Mouse (Mus musculus): Measurements from ENCODE around the gene Dab1. TPM values are rescaled to one million over a fixed set of nuclear protein-coding genes. Genes with fewer than 3 reads are reported as not detected.

Gene Dab1
- polyA plus RNA-seq, 1 experiment: not detected

- Histone ChIP-seq H3K4me1 (ENCODE audit: control insufficient read depth, insufficient read depth, low read length) (peaks cover 7% of the 10 kb centered on the region), H3K27ac (ENCODE audit: insufficient read depth, low read depth, low read length) (peak overlapping the region; percentile 65), H3K4me3 (ENCODE audit: insufficient read depth, low read depth, low read length) (peak overlapping the region; percentile 67)
- WGBS: 7% methylated on average over 18 of the region's 18 CpGs
- no peak for TF ChIP-seq POLR2A (IDR thresholded peaks at IDR 0.05; ENCODE audit: insufficient read depth, low read depth, low read length)
Measured at GRCm38 (mm10) chr4:103620590-103621155, 1.5 kb downstream of the Dab1 start.

- H3K4me3 ChIP-seq (ENCODE audit: insufficient read depth, low read depth, low read length): peak overlapping the region; percentile 67
- WGBS: 27% methylated on average over 5 of the region's 5 CpGs
- H3K27ac ChIP-seq (ENCODE audit: insufficient read depth, low read depth, low read length): no peak overlapping the region
- H3K4me1 ChIP-seq (ENCODE audit: control insufficient read depth, insufficient read depth, low read length): peaks cover 7% of the 10 kb centered on the region
- TF ChIP-seq CTCF (IDR thresholded peaks at IDR 0.05; ENCODE audit: insufficient read depth, low read depth, low read length) (no peak), POLR2A (IDR thresholded peaks at IDR 0.05; ENCODE audit: insufficient read depth, low read depth, low read length) (no peak)
Measured at GRCm38 (mm10) chr4:103621586-103621985, 2.4 kb downstream of the Dab1 start.

- H3K4me3 ChIP-seq (ENCODE audit: insufficient read depth, low read depth, low read length): no peak overlapping the region
- WGBS: 47% methylated on average over 4 of the region's 4 CpGs
Measured at GRCm38 (mm10) chr4:103630177-103630576, 11.0 kb downstream of the Dab1 start.

GRCm38 (mm10) chr4:103636168-103636776 lies 17.1 kb downstream of the Dab1 start:
- Histone ChIP-seq H3K27ac (ENCODE audit: insufficient read depth, low read depth, low read length) (no peak overlapping the region), H3K4me1 (ENCODE audit: control insufficient read depth, insufficient read depth, low read length) (no peaks in the 10 kb centered on the region), H3K4me3 (ENCODE audit: insufficient read depth, low read depth, low read length) (no peak overlapping the region)
- 58% methylated on average over 5 of the region's 5 CpGs for WGBS
- no peak for TF ChIP-seq CTCF (IDR thresholded peaks at IDR 0.05; ENCODE audit: insufficient read depth, low read depth, low read length)
- TF ChIP-seq POLR2A (IDR thresholded peaks at IDR 0.05; ENCODE audit: insufficient read depth, low read depth, low read length): no peak

More at GRCm38 (mm10) chr4:103630177-103630576, 11.0 kb downstream of the Dab1 start:
- peaks cover 4% of the 10 kb centered on the region; the same call in 1 of the 2 replicates for H3K4me1 ChIP-seq (ENCODE audit: control insufficient read depth, insufficient read depth, low read length)
- no peak overlapping the region for H3K27ac ChIP-seq (ENCODE audit: insufficient read depth, low read depth, low read length)
- no peak for TF ChIP-seq CTCF (IDR thresholded peaks at IDR 0.05; ENCODE audit: insufficient read depth, low read depth, low read length)
- no peak for TF ChIP-seq POLR2A (IDR thresholded peaks at IDR 0.05; ENCODE audit: insufficient read depth, low read depth, low read length)

GRCm38 (mm10) chr4:103648209-103648896 lies 29.2 kb downstream of the Dab1 start:
- 50% methylated on average over 9 of the region's 9 CpGs for WGBS
- TF ChIP-seq CTCF (IDR thresholded peaks at IDR 0.05; ENCODE audit: insufficient read depth, low read depth, low read length) (no peak), POLR2A (IDR thresholded peaks at IDR 0.05; ENCODE audit: insufficient read depth, low read depth, low read length) (no peak)
- Histone ChIP-seq H3K27ac (ENCODE audit: insufficient read depth, low read depth, low read length) (no peak overlapping the region), H3K4me3 (ENCODE audit: insufficient read depth, low read depth, low read length) (no peak overlapping the region), H3K4me1 (ENCODE audit: control insufficient read depth, insufficient read depth, low read length) (no peaks in the 10 kb centered on the region)

GRCm38 (mm10) chr4:103655740-103656139 lies 36.6 kb downstream of the Dab1 start:
- Histone ChIP-seq H3K27ac (ENCODE audit: insufficient read depth, low read depth, low read length) (no peak overlapping the region), H3K4me3 (ENCODE audit: insufficient read depth, low read depth, low read length) (no peak overlapping the region), H3K4me1 (ENCODE audit: control insufficient read depth, insufficient read depth, low read length) (no peaks in the 10 kb centered on the region)
- TF ChIP-seq CTCF (IDR thresholded peaks at IDR 0.05; ENCODE audit: insufficient read depth, low read depth, low read length) (no peak), POLR2A (IDR thresholded peaks at IDR 0.05; ENCODE audit: insufficient read depth, low read depth, low read length) (no peak)
- WGBS: 53% methylated on average over 6 of the region's 6 CpGs

- TF ChIP-seq CTCF (IDR thresholded peaks at IDR 0.05; ENCODE audit: insufficient read depth, low read depth, low read length): no peak
- no peak for TF ChIP-seq POLR2A (IDR thresholded peaks at IDR 0.05; ENCODE audit: insufficient read depth, low read depth, low read length)
- H3K4me3 ChIP-seq (ENCODE audit: insufficient read depth, low read depth, low read length): no peak overlapping the region
- 38% methylated on average over 1 of the region's 1 CpGs for WGBS
- H3K27ac ChIP-seq (ENCODE audit: insufficient read depth, low read depth, low read length): no peak overlapping the region
- no peaks in the 10 kb centered on the region for H3K4me1 ChIP-seq (ENCODE audit: control insufficient read depth, insufficient read depth, low read length)
Measured at GRCm38 (mm10) chr4:103661386-103661785, 42.2 kb downstream of the Dab1 start.

- Histone ChIP-seq H3K4me3 (ENCODE audit: insufficient read depth, low read depth, low read length) (no peak overlapping the region), H3K4me1 (ENCODE audit: control insufficient read depth, insufficient read depth, low read length) (peaks cover 3% of the 10 kb centered on the region)
- WGBS: 86% methylated on average over 4 of the region's 4 CpGs
Measured at GRCm38 (mm10) chr4:103667438-103667837, 48.3 kb downstream of the Dab1 start.

GRCm38 (mm10) chr4:103677195-103677594 lies 58.0 kb downstream of the Dab1 start:
- Histone ChIP-seq H3K4me1 (ENCODE audit: control insufficient read depth, insufficient read depth, low read length) (peaks cover 5% of the 10 kb centered on the region), H3K27ac (ENCODE audit: insufficient read depth, low read depth, low read length) (no peak overlapping the region), H3K4me3 (ENCODE audit: insufficient read depth, low read depth, low read length) (no peak overlapping the region)
- 80% methylated on average over 1 of the region's 1 CpGs for WGBS
- TF ChIP-seq POLR2A (IDR thresholded peaks at IDR 0.05; ENCODE audit: insufficient read depth, low read depth, low read length) (no peak), CTCF (IDR thresholded peaks at IDR 0.05; ENCODE audit: insufficient read depth, low read depth, low read length) (no peak)

More at GRCm38 (mm10) chr4:103667438-103667837, 48.3 kb downstream of the Dab1 start:
- no peak overlapping the region for H3K27ac ChIP-seq (ENCODE audit: insufficient read depth, low read depth, low read length)
- no peak for TF ChIP-seq POLR2A (IDR thresholded peaks at IDR 0.05; ENCODE audit: insufficient read depth, low read depth, low read length)
- TF ChIP-seq CTCF (IDR thresholded peaks at IDR 0.05; ENCODE audit: insufficient read depth, low read depth, low read length): no peak

Data from olfactory bulb, adult 2 months (tissue).